Mouse (Mus musculus) kidney, adult 18-20 months (tissue): Measurements from ENCODE around the gene Ercc5.
A peak's percentile ranks its signal among the peaks of the same experiment; 100 is the strongest.

Source experiments
- DNase-seq: peaks from one replicate; pipeline ENCODE4 v3.0.0; 2021

Gene Ercc5

GRCm38 (mm10) chr1:44178086-44178485 is 30.5 kb downstream of the Ercc5 start:
- no peak for DNase-seq

GRCm38 (mm10) chr1:44186396-44186795 is 38.9 kb downstream of the Ercc5 start:
- DNase-seq: no peak

DNA sequence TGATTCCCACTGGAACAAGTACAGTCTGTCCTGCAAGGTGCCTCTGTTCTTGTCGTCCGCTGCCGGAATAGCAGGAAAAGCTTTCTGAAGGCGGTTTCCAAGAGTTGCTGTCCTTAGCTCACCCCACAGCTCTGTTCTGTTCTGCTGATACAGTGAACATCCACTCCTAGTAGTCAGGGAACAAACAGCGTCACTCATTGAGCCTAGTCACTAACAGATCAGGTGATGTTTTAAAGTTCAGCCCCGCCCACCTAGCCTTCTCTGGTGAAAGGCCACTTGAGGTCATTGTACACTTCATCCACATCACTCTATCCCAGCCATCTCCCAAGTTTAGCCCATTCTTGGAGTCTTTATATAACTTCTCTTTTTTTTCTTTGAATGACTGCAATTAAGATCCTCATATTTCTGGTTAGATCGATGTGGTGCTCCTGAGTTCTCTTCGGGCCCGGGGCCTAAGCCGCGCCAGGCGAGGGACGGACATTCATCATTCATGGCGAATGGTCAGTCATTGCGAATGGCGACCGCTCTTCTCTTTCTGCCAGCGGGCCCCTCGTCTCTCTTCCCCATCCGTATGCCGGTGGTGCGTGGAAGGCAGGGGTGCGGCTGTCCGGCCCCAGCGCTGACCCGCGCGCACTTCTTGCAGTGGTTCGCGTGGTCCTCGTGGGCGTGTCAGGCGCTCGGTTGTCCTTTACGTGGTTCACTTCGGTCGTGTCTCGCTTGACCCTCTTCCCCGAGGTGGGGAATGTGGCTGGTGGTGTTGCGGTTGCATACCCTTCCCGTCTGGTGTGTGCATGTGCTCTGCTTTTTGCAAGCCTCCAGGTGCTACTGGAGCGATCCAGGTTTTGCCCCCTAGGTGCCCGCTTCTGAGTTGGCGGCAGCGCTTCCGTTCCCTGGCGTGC is 51.0 kb downstream of the Ercc5 start:
- DNase-seq: peak; percentile 72

DNA sequence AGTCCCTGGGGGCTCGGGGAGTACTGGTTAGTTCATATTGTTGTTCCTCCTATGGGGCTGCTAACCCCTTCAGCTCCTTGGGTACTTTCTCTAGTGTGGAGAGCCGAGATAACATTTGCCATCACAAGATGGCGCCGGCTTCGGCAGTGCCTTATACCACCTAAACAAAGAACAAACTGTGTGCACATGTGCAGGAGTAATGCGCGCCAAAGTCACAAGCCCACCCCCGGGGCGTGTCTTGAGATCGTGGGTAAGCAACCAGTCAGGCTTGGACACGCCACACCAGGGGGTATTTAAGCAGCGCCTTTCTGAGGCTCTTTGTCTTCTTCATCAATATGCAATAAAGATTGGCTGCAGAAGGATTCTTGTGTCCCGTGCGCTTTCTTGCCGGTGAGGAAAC is 55.3 kb downstream of the Ercc5 start:
- DNase-seq: no peak

DNA sequence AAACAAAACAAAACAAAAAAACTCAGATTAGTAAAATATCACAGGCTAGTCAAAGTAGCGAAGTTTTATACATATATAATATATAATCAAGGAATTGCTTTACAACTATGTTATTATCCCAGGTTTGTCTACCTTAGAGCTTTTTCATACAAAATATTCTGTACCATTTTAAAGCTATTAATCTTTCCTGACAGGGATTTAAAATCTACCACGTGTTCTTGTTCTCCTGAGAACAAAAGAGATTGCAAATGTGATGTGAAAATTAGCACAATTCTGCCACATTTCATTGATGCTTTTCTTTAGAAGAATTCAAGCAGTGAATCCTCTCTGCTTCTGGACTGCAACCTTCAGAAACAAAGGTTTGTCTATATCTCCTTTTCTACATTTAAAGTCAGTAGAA is 66.9 kb downstream of the Ercc5 start:
- no peak for DNase-seq

- no peak for DNase-seq
Measured at GRCm38 (mm10) chr1:44216352-44217116, 69.0 kb downstream of the Ercc5 start.

GRCm38 (mm10) chr1:44217118-44217517 is 69.6 kb downstream of the Ercc5 start:
- no peak for DNase-seq

- no peak for DNase-seq
Measured at GRCm38 (mm10) chr1:44218876-44219275, 71.3 kb downstream of the Ercc5 start, which contains the start of gene Mettl21e. Gene Mettl21e (minus strand): TSS chr1:44218961.

DNA sequence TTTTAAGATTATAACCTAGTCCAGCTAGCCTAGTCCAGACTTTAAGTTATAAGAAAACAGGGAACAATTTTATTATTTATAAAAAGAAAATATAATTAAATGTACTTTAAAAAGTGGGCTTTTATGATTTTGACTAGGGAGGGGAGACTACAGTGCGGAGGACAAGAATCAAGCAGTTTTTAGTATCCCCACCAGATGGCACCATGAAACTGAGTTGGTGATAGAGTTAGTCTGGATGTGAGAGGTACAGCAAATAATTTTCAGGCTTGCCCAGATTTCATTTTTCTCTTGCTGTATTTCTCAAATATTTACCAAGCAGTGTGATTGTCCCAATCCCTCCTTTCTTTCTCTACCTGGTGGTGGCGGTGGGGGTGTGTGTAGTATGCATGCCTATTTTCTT is 81.5 kb downstream of the Ercc5 start:
- no peak for DNase-seq
